Mouse (Mus musculus): ENCODE measurements around the gene Tut7. TPM values are rescaled to one million over a fixed set of nuclear protein-coding genes. Genes with fewer than 3 reads are reported as not detected.
"Not testable (repeated sequence)": the region's sequence is repeated elsewhere in the genome, so short reads cannot be mapped to it uniquely, and the experiment has no call there.

Tut7 gene
- polyA plus RNA-seq, 2 experiments: 40.3 to 45.3 TPM

DNA sequence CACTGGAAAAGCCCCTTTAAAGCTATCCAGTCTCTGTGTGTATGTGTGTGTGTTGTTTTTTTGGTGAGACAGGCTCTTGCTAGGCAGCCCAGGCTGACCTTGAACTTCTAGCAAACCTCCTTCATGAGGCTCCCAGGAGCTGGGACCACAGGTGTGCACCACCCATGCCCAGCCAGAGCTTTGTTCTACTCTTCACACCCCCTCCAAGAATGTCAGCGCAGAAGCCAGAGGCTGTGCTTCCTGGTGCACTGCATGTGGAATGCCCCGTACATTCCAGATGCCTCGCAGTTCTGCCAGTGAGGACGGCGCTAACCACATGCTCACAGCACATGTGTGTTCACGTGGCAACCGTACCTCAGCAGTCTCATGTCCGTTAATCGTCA, 26.5 kb downstream of the Tut7 start:
- H3K4me2 ChIP-seq (ENCODE audit: low read depth): peak overlapping the region; percentile 76
- ATAC-seq (ENCODE audit: insufficient read depth) (no peak), DNase-seq (ENCODE audit: low read depth in 3 of 3, low spot score in 3 of 3) (no peak)
- no peaks in the 10 kb centered on the region for H3K27me3 ChIP-seq (ENCODE audit: control insufficient read depth, insufficient read depth, low read length)
- H3K27ac ChIP-seq: peak overlapping the region; percentile 99
- peak overlapping the region in 1 of 2 experiments; percentile 37; a peak in 2 of 4 replicates for H3K4me3 ChIP-seq (ENCODE audit: insufficient read depth in 1 of 2, low read depth in 2 of 2, low read length in 2 of 2)
- no peaks in the 10 kb centered on the region for H3K9me3 ChIP-seq (ENCODE audit: control insufficient read depth, low read length)
- peaks cover 99% of the 10 kb centered on the region for H3K36me3 ChIP-seq (replicated peaks; ENCODE audit: control insufficient read depth, insufficient read depth, low read depth)
- peak overlapping the region; percentile 77 for H3K9ac ChIP-seq (replicated peaks)
- 87% methylated on average over 9 of the region's 9 CpGs for WGBS (ENCODE audit: insufficient replicate concordance)
- H3K4me1 ChIP-seq (replicated peaks; ENCODE audit: control insufficient read depth in 2 of 2, insufficient read depth in 2 of 2, low read length in 1 of 2): peaks cover 38 to 48% of the 10 kb centered on the region in 2 experiments
- TF ChIP-seq EP300 (IDR thresholded peaks at IDR 0.05; ENCODE audit: low read depth) (no peak), CTCF (IDR thresholded peaks at IDR 0.05; ENCODE audit: low read depth) (no peak)

DNA sequence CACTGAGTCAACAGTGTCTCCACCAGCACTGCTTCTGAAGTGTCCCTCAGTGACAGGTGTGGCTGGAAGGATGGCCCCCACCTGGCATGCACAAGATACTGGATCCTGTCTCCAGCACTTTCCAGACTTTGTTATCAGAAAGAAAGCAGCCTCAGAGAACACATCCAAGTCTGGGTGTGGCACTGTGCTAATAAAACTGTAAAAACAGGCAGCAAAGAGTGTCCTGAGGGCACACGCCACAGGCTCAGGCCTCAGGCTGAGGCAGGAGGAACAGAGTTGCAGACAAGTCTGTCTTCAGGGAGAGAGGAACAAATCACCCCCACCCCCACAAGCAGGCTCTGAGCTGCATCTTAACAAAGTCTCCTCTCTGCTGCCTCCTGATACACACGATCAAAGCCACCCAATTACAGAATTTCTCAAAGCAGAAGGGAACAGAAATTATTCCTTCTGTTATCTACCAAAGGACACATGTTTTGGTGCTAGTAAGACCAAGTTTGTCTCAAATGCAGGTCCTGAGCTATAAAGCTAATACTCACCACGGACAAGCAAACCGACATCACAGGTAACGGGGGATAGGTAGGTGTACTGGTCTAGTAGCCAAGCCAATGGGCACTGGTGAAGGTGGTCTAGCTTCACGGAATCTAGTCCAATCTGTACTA, 27.0 kb downstream of the Tut7 start:
- H3K4me3 ChIP-seq (ENCODE audit: insufficient read depth in 1 of 2, low read depth in 2 of 2, low read length in 2 of 2): peak overlapping the region; percentile 15 to 37; a peak in 3 of 4 replicates
- H3K27ac ChIP-seq: peak overlapping the region; percentile 99
- H3K9me3 ChIP-seq (ENCODE audit: control insufficient read depth, low read length): no peaks in the 10 kb centered on the region
- ATAC-seq (ENCODE audit: insufficient read depth): peak; percentile 96
- peaks cover 99% of the 10 kb centered on the region for H3K36me3 ChIP-seq (replicated peaks; ENCODE audit: control insufficient read depth, insufficient read depth, low read depth)
- DNase-seq (ENCODE audit: low read depth in 3 of 3, low spot score in 3 of 3): peak; percentile 88 to 92 (median 92)
- peak overlapping the region; percentile 77 for H3K9ac ChIP-seq (replicated peaks)
- H3K27me3 ChIP-seq (ENCODE audit: control insufficient read depth, insufficient read depth, low read length): no peaks in the 10 kb centered on the region
- peaks cover 38 to 48% of the 10 kb centered on the region in 2 experiments for H3K4me1 ChIP-seq (replicated peaks; ENCODE audit: control insufficient read depth in 2 of 2, insufficient read depth in 2 of 2, low read length in 1 of 2)
- TF ChIP-seq CTCF (IDR thresholded peaks at IDR 0.05; ENCODE audit: low read depth) (peak; percentile 37), EP300 (IDR thresholded peaks at IDR 0.05; ENCODE audit: low read depth) (peak; percentile 95)
- WGBS (ENCODE audit: insufficient replicate concordance): 23% methylated on average over 6 of the region's 6 CpGs
- H3K4me2 ChIP-seq (ENCODE audit: low read depth): peak overlapping the region; percentile 76

DNA sequence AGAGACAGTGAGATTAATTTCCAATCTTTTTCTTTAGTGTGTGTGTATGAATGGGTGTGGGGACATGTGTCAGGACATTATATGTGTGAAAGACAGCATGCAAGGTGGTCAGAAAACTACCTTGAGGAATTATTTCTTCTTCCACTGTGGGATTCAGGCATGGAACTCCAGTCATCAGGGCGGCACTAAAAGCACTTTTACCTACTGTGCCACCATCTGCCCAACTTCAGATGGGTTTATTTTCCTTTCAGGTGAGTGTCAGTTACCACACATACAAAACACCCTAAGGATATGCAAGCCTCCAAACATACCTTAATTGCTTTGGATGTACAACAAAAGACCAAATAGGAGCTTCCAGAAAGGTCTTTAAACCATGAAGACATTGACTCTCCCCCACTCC, 28.2 kb downstream of the Tut7 start:
- Histone ChIP-seq H3K36me3 (replicated peaks; ENCODE audit: control insufficient read depth, insufficient read depth, low read depth) (peaks cover 99% of the 10 kb centered on the region), H3K27ac (peak overlapping the region; percentile 99), H3K9ac (replicated peaks) (no peak overlapping the region), H3K4me1 (replicated peaks; ENCODE audit: control insufficient read depth in 2 of 2, insufficient read depth in 2 of 2, low read length in 1 of 2) (peaks cover 38 to 48% of the 10 kb centered on the region in 2 experiments), H3K4me2 (ENCODE audit: low read depth) (no peak overlapping the region), H3K4me3 (ENCODE audit: insufficient read depth in 1 of 2, low read depth in 2 of 2, low read length in 2 of 2) (no peak overlapping the region), H3K9me3 (ENCODE audit: control insufficient read depth, low read length) (no peaks in the 10 kb centered on the region), H3K27me3 (ENCODE audit: control insufficient read depth, insufficient read depth, low read length) (no peaks in the 10 kb centered on the region)
- DNase-seq (ENCODE audit: low read depth in 3 of 3, low spot score in 3 of 3) (no peak), ATAC-seq (ENCODE audit: insufficient read depth) (no peak)
- TF ChIP-seq EP300 (IDR thresholded peaks at IDR 0.05; ENCODE audit: low read depth): no peak
- no peak for TF ChIP-seq CTCF (IDR thresholded peaks at IDR 0.05; ENCODE audit: low read depth)
- WGBS (ENCODE audit: insufficient replicate concordance): 86% methylated on average over 1 of the region's 1 CpGs

DNA sequence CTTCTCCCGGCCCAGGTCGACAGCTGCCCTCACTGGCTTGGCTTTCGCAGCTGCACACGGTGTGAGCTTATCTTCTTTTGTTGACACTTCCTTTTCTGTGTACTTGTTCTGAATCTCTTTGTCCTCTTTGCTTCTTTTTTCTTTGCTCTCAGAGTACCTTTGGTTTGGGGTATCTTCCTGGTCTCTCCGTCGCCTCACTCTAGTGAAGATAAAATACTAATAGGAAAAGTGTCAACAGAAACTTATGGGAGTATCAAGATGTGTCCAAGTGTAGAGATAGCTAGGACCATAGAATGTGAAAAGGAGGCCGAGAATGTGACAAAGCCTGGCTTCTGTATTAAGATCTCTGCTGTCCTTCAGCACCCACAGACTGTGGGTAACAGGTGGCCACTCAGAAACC, 40.8 kb downstream of the Tut7 start, which contains the start of gene Gm49354:
Gm49354 (minus strand) TSS at position 101 of the 400 bp plus-strand sequence.
- WGBS (ENCODE audit: insufficient replicate concordance): 73% methylated on average over 7 of the region's 7 CpGs
- no peak within 1 kb of the TSS for H3K4me2 ChIP-seq (ENCODE audit: low read depth)
- H3K9me3 ChIP-seq (ENCODE audit: control insufficient read depth, low read length): no peaks in the 10 kb centered on the region
- no peak for TF ChIP-seq EP300 (IDR thresholded peaks at IDR 0.05; ENCODE audit: low read depth)
- no peak for TF ChIP-seq CTCF (IDR thresholded peaks at IDR 0.05; ENCODE audit: low read depth)
- no peaks in the 10 kb centered on the region for H3K27me3 ChIP-seq (ENCODE audit: control insufficient read depth, insufficient read depth, low read length)
- no peak within 1 kb of the TSS for H3K4me3 ChIP-seq (ENCODE audit: insufficient read depth in 1 of 2, low read depth in 2 of 2, low read length in 2 of 2)
- DNase-seq (ENCODE audit: low read depth in 3 of 3, low spot score in 3 of 3) (no peak), ATAC-seq (ENCODE audit: insufficient read depth) (no peak)
- no peak within 1 kb of the TSS for H3K9ac ChIP-seq (replicated peaks)
- no peaks in the 10 kb centered on the region; a peak in 2 of 4 replicates for H3K4me1 ChIP-seq (replicated peaks; ENCODE audit: control insufficient read depth in 2 of 2, insufficient read depth in 2 of 2, low read length in 1 of 2)
- H3K27ac ChIP-seq: no peak within 1 kb of the TSS
- peaks cover 99% of the 10 kb centered on the region for H3K36me3 ChIP-seq (replicated peaks; ENCODE audit: control insufficient read depth, insufficient read depth, low read depth)

DNA sequence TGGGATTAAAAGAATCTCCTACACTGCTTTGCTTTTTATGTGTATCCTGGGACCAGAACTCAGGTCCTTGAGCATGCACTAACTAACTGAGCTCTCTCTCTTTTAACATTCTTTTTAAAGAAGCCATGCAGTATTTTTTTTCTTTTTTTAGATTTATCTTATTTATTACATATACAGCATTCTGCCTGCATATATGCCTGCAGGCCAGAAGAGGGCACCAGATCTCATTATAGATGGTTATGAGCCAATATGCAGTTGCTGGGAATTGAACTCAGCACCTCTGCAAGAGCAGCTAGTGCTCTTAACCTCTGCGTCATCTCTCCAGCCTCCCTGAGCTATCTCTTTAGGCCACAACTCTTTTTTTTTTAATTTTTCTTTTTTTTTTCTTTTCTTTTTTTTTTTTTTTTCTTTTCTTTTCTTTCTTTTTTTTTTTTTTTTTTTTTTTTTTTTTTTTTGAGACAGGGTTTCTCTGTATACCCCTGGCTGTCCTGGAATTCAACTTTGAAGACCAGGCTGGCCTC, 43.1 kb downstream of the Tut7 start:
- not testable (repeated sequence) for H3K4me2 ChIP-seq (ENCODE audit: low read depth); H3K4me3 ChIP-seq (ENCODE audit: insufficient read depth in 1 of 2, low read depth in 2 of 2, low read length in 2 of 2); ATAC-seq (ENCODE audit: insufficient read depth); H3K27ac ChIP-seq; H3K9me3 ChIP-seq (ENCODE audit: control insufficient read depth, low read length); H3K27me3 ChIP-seq (ENCODE audit: control insufficient read depth, insufficient read depth, low read length); H3K4me1 ChIP-seq (replicated peaks; ENCODE audit: control insufficient read depth in 2 of 2, insufficient read depth in 2 of 2, low read length in 1 of 2); H3K9ac ChIP-seq (replicated peaks); DNase-seq (ENCODE audit: low read depth in 3 of 3, low spot score in 3 of 3)
- 97% methylated on average over 1 of the region's 1 CpGs for WGBS (ENCODE audit: insufficient replicate concordance)
- TF ChIP-seq CTCF (IDR thresholded peaks at IDR 0.05; ENCODE audit: low read depth): peak; percentile 46; the same call in 1 of the 2 replicates
- H3K36me3 ChIP-seq (replicated peaks; ENCODE audit: control insufficient read depth, insufficient read depth, low read depth): peaks cover 99% of the 10 kb centered on the region

Data from liver, embryonic 14.5 days (tissue).